Mouse (Mus musculus): ENCODE measurements around the gene Chst3.
"Not testable (repeated sequence)": the region's sequence is repeated elsewhere in the genome, so short reads cannot be mapped to it uniquely, and the experiment has no call there.

Gene Chst3

DNA sequence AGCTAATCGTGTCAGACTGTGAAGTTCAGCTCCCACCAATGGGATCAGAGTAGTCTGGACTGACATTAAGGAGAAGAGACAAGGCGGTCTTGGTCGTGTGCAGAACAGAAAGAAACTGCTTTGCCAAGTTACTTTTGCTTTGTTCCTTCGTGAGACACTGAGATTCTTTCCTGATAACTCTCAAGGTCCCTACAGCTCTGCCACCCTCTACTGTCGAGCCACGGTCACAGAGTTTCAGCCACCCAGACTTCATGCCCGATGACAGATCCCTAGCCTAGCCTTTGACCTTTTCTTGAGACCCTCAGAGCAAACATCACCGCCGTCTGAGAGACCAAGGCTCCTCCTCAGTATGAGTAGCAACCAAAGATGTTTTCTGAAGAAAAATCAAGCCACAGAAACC, 14.9 kb upstream of the Chst3 start:
- no peak for DNase-seq (ENCODE audit: low read depth, low spot score)

DNA sequence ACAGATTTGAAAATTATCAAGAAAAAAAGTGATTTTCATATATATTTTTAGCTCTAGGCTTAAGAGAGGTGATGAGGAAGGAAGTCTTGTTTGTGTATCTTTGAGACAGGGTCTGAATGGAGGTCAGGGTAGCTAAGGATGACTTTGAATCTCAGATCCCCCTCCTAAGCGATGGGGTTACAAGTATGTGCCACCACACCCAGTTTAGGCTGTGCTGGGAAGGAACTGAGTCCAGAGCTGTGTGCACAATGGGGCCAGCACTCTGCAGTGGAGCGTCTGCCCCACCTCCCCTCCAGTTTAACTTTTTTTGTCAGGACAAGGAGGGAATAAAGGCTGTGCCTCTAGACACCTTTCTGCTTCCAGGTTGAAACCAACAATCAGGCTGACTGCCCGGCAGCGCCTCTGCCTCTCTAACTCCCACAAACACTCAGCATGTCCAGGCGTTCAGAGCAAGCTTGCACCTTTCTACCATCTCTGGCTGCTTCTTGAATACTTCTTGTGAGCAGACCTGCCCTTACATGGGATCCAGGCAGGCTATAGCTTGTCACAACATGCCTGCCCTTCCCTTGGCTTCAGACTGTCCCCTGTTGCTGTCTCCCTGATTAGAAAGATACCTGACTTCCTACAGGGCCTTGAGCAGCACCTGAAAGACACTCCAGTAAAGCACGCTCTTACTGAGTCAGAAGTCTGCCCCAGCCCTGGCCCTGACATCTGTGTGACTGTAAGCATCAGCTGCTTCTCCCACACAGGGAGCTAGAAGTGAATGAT, 11.4 kb upstream of the Chst3 start:
- no peak for DNase-seq (ENCODE audit: low read depth, low spot score)

DNA sequence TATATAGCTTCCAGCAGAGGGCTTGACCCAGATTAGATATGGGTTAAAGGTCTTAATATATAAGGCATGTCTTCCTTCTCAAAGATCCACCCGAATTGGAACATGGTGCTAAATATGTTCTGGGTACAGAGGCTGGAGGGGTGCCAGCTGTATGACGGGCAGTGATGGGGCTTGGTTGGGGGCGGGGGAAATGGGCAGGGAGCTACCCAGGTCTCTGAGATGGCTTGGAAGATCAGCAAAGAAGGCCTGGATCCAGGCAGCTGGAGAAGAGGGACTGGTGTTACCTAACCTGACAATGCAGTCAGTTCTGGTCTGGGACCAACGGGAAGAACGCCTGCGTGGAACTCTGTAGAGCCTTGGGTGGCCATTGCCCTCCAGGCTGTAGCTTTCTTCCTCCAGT, 10.1 kb upstream of the Chst3 start:
- DNase-seq (ENCODE audit: low read depth, low spot score): no peak

DNA sequence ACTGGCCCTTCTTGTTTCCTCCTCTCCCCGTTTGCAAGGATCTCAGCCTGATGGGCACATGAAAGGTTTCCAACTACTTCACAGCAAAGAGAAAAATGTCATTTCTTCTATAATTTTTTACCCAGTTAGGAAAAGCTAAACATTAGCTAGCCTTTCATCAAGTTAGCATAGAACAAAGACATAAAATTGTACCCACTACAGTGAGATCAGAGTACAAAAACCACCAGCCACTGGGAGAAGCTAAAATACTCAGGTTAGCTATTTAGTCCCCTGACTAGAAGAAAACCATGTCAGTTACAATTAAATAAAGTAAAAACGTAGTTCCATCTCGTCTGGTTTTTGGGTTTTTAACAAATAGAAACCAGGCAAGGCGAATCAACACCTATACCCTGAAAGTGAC, 8.6 kb upstream of the Chst3 start:
- DNase-seq (ENCODE audit: low read depth, low spot score): no peak

DNA sequence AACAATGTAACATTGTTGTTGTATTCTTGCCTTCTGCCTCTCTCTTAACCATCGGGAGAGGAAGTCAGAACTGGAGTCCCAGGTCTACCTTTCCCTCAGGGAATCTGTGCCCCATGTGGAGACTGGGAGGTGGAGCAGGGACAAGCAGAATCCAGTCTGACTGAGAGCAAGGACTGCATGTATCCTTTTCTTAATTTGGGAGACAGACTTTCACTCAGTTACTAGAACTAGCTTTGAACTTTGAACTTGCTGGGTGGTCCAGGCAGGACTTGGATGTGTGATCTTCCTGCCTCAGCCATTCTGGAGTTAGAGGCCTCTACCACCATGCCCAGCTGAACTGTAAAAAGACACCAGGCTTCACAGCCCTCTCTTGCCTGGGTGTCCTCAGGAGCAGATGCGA, 5.5 kb upstream of the Chst3 start:
- DNase-seq (ENCODE audit: low read depth, low spot score): peak; percentile 53

DNA sequence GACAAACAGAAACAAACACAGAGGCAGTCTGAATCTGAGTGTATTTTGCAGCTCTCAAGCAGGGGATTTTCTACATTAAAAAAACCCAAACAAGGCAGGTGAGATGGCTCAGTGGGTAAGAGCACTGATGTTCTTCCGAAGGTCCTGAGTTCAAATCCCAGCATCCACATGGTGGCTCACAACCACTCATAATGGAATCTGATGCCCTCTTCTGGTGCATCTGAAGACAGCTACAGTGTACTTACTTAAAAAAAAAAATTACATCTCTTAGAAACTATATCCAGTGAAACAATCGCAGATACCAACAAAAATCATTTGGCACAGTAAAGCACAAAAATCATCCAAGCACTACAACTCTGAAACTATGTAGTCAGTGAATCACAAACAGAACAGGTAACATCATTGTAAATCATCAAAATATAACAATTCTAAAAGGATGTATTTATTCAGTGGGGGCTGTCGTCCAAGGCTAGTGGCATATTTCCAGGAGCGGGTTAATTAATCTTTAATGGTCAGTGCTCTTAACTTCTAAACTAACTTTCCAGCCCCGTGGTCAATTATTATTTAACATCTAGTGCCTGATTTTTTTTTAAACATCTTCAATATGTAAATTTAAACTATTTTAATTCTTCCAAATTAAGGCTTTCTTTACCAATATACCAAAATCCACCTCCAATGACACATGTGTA, 2.7 kb upstream of the Chst3 start:
- not testable (repeated sequence) for DNase-seq (ENCODE audit: low read depth, low spot score)

DNA sequence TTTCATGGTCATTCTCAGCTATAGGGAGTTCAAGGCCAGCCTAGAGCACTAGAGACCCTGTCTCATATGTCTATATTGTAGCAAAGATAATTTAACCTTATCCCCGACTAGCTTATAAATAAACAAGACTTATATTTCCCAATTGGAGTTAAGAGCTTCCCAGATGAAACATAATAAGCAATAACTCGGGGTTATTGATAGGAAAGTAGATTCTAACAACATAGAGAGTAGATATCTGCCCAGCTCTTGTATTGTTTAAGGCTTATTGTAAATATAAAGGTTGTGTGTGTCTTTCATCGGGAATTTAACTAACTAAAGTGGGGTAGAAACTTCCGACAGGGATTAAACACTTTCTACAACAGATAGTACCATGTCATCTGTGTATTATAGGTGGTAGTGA, 1.5 kb upstream of the Chst3 start:
- DNase-seq (ENCODE audit: low read depth, low spot score): no peak

DNA sequence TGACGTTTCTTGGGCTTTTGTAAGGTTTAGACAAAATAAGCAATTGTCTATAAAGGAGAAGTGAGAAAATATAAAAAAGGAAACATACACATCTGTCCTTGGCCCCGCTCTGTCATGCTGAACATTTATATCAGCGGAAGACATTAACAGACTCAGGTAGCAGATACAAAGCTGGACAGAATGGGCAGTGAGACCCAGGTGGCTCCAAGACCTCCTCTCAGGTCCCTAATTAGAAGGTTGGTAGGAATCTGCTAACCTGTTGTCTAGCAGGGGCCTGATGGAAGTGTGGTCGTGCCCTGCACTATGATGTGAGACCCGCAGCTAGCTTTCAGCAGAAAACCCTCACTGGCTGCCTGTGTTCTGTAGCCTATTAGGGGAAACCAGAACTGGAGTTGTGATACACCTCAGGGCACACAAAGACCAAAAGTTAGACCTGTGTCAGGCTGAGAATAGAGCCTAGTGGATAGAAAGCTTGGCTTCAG, 1.0 kb upstream of the Chst3 start:
- DNase-seq (ENCODE audit: low read depth, low spot score): no peak

DNA sequence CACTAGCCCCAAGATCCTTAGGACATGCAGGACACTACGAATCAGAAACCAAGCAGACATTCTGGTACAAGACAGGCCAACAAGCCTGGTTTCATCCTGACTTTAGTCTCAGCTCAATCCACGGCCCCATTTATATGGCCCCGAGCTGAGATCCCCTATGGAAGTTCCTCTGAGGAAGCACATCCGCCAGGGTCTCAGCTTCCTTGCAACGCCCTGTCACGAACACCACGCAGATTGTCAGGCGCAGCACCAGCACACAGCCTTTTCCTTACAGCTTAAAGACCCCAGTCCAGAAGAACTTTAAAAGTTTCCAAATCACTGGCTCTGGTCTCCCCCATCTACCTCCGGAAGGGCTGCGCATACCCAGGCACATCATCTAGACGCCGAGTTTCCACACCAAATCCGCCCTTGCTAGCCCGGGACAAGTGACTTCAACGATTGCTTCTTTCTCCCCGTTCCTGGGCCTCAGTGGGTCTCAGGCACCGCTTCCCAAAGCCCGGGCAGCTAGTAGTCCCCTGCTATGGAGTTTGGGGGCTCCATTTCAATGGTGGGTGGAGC, 948 bp downstream of the Chst3 start:
- no peak for DNase-seq (ENCODE audit: low read depth, low spot score)

DNA sequence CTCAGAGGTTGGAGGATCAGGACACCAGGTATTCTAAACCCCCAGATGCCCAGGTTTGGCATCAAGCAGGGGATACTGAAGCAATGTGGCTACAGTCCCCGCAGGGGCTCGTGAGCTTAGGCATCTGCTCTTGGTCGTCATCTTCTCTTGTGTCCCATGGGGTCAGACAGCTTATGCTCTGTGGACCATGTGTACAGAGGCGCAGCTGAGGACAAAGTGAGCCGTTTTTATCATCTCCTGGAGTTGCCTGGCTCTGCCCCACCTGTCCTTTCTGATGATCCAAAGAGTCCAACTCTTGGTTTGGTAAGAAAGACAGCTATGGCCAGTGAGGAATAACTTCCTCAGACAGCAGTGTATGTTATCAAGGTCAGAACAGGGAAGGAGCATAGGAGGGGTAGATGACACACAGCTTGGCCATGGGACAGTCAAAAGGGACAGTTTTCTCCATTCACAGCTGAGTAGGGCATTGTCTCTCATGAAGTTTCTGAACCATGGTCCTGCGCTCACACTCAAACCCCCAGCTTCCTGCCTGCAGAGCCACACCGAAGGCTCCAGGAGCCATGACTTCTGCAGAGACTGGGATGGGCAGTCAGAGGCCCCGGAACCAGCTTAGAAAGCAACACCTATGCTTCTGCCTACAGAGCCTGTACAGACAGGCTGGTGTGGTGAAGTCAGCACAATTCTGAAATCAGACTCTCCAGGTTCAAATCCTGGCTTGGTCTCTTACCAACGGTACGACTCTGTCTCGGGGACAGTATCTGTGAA, 2.5 kb downstream of the Chst3 start:
- DNase-seq (ENCODE audit: low read depth, low spot score): no peak

DNA sequence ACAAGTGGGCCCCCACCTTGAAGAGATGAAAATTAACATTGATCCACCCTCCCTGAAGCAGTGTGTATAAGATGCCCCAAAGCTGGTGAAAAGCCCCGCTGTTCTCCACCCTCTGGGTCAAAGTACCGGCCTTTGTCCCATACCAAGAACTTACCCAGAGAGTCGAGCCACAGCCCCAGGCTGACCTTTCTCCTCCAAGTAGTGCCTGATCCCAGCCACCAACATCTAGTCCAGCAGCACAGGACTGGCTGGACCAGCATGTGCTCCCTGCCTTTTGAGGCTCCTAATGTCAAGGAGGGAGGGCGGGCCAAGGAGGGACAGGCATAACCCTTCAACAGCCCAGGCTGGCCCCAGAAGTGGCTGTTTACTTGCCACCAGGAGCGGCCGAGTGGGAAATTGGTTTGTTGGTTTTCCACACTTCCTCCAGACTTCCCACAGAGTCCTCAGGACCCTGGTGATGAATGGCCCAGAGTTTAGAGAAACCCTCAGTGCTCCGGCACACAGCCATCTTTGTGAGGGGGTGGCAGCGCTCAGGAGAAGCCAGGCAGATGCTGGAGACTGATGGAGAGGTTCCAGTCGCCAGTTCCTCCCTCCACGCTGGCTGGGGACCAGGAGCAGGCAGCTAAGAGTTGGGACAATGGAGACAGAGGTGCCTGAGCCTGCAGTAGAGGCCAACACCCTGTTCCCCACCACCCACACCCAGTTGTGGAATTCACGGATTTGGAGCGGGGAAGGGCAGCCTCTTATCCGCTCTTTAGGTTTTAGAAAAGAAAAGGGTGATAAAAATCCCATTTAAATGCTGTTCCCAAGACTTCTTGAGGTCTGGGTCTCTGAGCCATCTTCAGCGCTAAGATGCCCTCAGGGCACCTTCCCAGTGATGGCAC, 3.7 kb downstream of the Chst3 start:
- peak; percentile 87 for DNase-seq (ENCODE audit: low read depth, low spot score)

DNA sequence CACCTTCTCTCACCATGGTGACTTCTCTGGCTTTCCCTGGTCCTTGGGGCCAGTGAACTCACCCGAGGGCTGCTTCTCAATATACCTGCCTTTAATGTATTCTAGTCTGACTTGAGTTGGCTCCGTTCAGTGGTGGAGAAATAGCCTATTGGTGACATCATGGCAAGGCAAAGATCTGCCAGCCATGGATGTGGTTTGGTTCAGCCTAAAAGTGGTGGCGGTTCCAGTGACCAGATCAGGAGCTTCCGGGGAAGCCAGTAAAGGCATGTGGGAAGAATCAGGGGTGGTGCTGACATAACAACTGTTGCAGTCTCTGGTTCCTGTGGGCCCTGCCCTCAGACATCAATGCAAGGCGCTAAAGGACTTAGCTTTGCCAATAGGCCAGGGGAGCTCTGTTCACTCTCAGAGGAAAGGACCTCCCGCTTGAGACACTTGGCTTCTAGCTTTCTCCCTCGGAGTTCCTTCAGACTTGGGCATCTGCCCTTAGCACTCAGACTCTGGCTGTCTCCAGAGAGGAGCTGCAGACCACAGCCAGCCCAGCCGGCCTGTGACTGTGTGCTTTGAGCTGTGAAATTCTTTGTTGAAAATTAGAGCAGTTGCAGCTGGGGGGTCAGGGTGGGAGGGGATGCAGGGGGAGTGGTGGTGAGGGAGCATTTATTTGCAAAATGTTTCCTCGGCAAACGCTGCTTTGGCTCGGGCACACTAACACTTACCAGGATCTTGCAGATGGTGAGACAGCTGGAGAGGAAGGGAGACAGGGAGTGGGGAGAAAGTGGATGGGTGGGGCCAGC, 6.3 kb downstream of the Chst3 start:
- no peak for DNase-seq (ENCODE audit: low read depth, low spot score)

DNA sequence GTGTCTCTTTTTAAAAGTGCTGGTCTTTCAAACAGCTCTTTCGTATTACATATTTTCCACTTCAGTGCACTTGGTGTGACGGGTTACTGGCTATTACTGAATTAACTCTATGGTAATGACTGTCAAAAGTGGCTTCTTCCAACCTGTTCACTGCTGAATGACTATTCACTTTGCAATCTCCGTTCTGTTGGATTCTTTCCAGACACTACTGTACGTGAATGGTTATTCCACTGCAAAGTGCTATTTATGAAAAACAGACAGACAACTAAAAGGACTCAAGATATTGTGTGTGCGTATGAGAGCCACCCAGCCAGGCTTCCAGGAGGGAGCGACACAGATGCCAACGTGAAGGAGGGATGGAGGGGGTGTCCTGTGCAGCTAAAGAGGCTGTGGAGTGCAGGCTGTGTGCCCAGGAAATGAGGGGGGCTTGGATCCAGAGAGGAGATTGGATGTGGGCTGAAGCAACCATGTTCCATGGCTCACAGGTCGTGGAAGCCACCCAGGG, 7.5 kb downstream of the Chst3 start:
- no peak for DNase-seq (ENCODE audit: low read depth, low spot score)

DNA sequence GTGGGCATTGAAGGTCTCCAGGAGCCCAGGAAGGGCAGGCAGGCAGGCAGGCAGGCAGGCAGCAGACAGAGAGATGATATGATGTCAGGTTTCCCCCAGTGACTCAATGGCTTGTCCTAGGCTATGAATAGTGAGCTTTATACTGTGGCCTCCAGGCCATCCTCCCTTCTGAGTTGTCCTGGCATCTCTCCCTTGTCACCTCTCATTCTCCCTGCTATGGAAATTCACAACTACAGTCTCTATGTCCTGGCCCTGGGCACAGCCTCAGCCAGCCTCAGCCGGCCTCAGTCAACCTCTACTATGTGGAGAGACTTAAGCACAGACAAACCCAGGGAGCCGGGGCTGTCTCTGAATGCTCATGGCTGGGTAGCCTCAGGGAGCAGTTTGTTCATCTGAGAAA, 8.6 kb downstream of the Chst3 start:
- no peak for DNase-seq (ENCODE audit: low read depth, low spot score)

DNA sequence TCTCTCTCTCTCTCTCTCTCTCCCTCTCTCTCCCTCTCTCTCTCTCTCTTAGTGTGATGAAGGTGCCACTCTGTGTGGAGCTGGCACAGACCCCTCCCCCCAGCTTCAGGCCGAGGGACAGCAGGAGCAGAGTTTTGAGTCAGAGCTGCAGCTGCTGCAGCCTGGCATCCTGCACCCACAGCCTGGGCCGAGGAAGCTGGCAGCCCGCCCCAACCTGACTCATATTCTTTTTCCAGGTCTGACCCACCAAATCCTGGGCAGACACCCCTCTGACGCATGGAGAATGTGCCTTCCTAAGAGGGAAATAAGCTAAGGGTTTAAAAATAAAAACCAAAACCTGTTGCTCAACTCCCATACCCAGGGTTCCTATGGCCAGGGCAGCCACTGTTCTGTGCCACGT, 9.8 kb downstream of the Chst3 start:
- DNase-seq (ENCODE audit: low read depth, low spot score): no peak

DNA sequence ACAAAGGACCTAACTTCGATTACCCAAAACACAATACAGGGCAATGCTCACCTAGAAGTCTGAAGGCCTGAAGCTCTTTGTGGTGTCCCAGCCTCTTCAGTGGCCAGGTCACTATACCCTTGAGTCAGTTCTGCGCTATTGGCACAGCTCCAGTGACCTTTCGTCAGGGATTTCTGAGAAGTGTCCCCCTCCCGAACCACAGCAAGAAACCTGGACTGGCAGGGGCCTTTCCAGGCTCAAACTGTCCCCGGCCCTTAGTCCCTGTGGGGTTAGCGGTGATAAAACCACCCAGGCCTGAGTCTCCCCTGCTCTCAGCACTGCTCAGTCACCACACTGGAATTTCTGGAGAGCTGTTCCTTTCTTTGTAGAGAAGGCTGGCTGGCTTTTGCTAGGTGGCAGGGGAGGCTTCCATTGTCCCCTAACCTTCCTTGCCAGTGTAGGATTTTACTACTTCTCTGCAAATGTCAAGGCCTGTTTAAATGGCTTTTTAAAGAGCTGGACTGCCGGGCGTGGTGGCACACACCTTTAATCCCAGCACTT, 11.8 kb downstream of the Chst3 start:
- DNase-seq (ENCODE audit: low read depth, low spot score): no peak

DNA sequence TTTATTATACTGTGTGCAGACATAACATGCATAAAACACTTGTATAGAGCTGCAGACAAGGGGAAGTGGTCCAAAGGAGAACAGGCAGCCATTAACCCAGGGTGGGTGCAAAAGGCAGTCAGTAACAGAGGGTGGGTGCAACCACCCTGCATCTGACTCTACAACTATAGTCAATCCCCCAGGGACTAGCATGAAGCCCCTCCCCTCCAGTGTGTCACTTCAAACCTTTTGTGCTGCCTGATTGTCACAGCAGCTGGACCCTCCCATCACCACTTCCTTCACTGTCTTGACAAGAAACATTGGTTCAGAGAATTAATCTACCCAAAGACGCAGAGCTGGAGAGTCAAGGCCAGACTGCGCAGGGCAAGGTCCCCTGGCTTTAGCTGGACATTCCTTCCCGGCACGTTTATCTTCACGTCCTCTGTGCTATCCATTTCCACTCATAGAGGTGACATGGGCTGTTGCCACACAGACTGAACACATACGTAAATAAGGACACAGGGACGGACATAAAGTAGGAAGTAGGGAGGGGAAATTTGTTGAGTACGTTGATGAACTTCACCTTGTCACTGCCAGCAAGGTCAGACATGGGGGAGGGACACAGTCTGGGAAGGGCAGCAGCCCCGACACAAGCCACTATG, 13.3 kb downstream of the Chst3 start:
- peak; percentile 34 for DNase-seq (ENCODE audit: low read depth, low spot score)

DNA sequence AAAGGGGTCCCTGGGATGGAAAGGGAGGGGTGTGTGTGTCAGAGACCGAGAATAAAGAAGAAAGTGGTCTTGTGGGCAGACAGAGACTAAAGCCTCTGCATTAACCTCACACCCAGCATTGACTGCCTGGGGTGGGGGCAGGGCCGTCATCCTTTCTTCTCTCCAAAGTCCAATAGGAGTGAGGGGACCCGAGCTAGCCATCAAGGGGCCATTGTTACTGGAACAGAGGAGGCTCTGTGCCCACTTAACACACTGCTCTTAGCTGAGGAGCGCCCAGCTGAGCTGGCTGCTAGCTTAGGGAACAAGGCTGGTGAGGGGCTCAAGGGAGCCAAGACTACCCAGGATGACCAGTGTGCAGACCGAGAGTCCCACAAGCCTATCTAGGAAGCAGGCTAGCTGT, 16.3 kb downstream of the Chst3 start:
- no peak for DNase-seq (ENCODE audit: low read depth, low spot score)

DNA sequence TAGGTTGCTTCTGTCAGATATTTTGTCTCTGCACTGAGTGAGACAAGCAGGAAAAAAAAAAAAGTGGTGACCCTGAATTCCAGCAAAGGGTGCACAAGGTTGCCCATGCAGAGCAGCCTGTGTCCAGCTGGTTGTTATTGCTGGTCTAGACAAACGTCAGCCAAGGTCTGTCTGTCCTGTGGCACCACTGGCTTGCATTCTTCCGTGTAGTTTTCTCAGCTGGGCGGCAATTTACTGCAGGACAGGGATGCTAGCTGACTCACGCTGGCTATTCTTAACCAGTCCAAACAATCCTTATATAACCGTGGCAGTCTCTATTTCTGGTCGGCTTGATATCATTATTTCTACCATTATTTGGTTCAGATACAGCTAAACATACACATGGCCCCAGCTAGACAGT, 18.1 kb downstream of the Chst3 start:
- DNase-seq (ENCODE audit: low read depth, low spot score): no peak

Measured in ZHBTc4 (cell line).